Mouse (Mus musculus): ENCODE results near the gene Fastkd5. TPM values are rescaled to one million over a fixed set of nuclear protein-coding genes. Genes with fewer than 3 reads are reported as not detected.
"Not testable (repeated sequence)": the region's sequence is repeated elsewhere in the genome, so short reads cannot be mapped to it uniquely, and the experiment has no call there.

Gene Fastkd5
- polyA plus RNA-seq, 1 experiment from 2014 or later, result 9.5 TPM

- Histone ChIP-seq H3K4me3 (replicated peaks) (no peak overlapping the region), H3K27me3 (replicated peaks) (no peaks in the 10 kb centered on the region), H3K27ac (replicated peaks) (no peak overlapping the region), H3K36me3 (peaks cover 18% of the 10 kb centered on the region), H3K4me2 (no peak overlapping the region), H3K9ac (replicated peaks) (no peak overlapping the region), H3K9me3 (replicated peaks) (no peaks in the 10 kb centered on the region), H3K4me1 (no peaks in the 10 kb centered on the region)
- ATAC-seq (ENCODE audit: low FRiP score), result no peak
- WGBS, result 59% methylated on average over 4 of the region's 4 CpGs
These were observed 40.7 kb downstream of the Fastkd5 start for GRCm38 (mm10) chr2:130589157-130589556.

- no peak for ATAC-seq (ENCODE audit: low FRiP score)
- H3K36me3 ChIP-seq, result peaks cover 18% of the 10 kb centered on the region
- H3K27me3 ChIP-seq (replicated peaks), result 0 out of 2 replicates have a peak, but pooled peaks cover 8% of the 10 kb centered on the region
- H3K9me3 ChIP-seq (replicated peaks), result no peaks in the 10 kb centered on the region
- no peaks in the 10 kb centered on the region for H3K4me1 ChIP-seq
- 87% methylated on average over 2 of the region's 2 CpGs for WGBS
- no peak overlapping the region for H3K4me3 ChIP-seq (replicated peaks)
- no peak overlapping the region for H3K4me2 ChIP-seq
- H3K9ac ChIP-seq (replicated peaks), result no peak overlapping the region
- no peak overlapping the region for H3K27ac ChIP-seq (replicated peaks)
These were observed 41.5 kb downstream of the Fastkd5 start for GRCm38 (mm10) chr2:130588373-130588772.

- peaks cover 30% of the 10 kb centered on the region for H3K27me3 ChIP-seq (replicated peaks)
- H3K36me3 ChIP-seq, result peaks cover 10% of the 10 kb centered on the region
- H3K4me2 ChIP-seq, result no peak overlapping the region
- H3K27ac ChIP-seq (replicated peaks), result no peak overlapping the region
- peaks cover 1% of the 10 kb centered on the region for H3K4me1 ChIP-seq
- H3K9me3 ChIP-seq (replicated peaks), result no peaks in the 10 kb centered on the region
- no peak overlapping the region for H3K4me3 ChIP-seq (replicated peaks)
- WGBS, result 88% methylated on average over 6 of the region's 6 CpGs
- no peak for ATAC-seq (ENCODE audit: low FRiP score)
- H3K9ac ChIP-seq (replicated peaks), result no peak overlapping the region
These were observed 43.8 kb downstream of the Fastkd5 start for GRCm38 (mm10) chr2:130586016-130586415.

- H3K9ac ChIP-seq (replicated peaks), result no peak overlapping the region
- no peak overlapping the region for H3K4me3 ChIP-seq (replicated peaks)
- no peaks in the 10 kb centered on the region for H3K9me3 ChIP-seq (replicated peaks)
- 81% methylated on average over 10 of the region's 10 CpGs for WGBS
- peaks cover 15% of the 10 kb centered on the region for H3K4me1 ChIP-seq
- H3K36me3 ChIP-seq, result no peaks in the 10 kb centered on the region
- H3K4me2 ChIP-seq, result no peak overlapping the region
- H3K27me3 ChIP-seq (replicated peaks), result peaks cover 50% of the 10 kb centered on the region
- no peak overlapping the region for H3K27ac ChIP-seq (replicated peaks)
- ATAC-seq (ENCODE audit: low FRiP score), result no peak
These were observed 45.8 kb downstream of the Fastkd5 start for GRCm38 (mm10) chr2:130583902-130584560.

- Histone ChIP-seq H3K27ac (replicated peaks) (no peak within 1 kb of the TSS), H3K4me2 (peak within 1 kb of the TSS; percentile 54; the same call in 1 of the 2 replicates), H3K4me1 (peaks cover 18% of the 10 kb centered on the region), H3K9ac (replicated peaks) (no peak within 1 kb of the TSS), H3K36me3 (no peaks in the 10 kb centered on the region), H3K9me3 (replicated peaks) (no peaks in the 10 kb centered on the region), H3K27me3 (replicated peaks) (peaks cover 64% of the 10 kb centered on the region), H3K4me3 (replicated peaks) (no peak within 1 kb of the TSS)
- no peak for ATAC-seq (ENCODE audit: low FRiP score)
- WGBS, result 37% methylated on average over 10 of the region's 10 CpGs
These were observed 47.3 kb downstream of the Fastkd5 start, which contains the start of gene Avp for GRCm38 (mm10) chr2:130582552-130582951. Gene Avp, minus strand, starts transcription at chr2:130582554.

GRCm38 (mm10) chr2:130581201-130581600, 48.6 kb downstream of the Fastkd5 start:
- peaks cover 28% of the 10 kb centered on the region for H3K4me1 ChIP-seq
- H3K36me3 ChIP-seq, result no peaks in the 10 kb centered on the region
- no peaks in the 10 kb centered on the region for H3K9me3 ChIP-seq (replicated peaks)
- peak overlapping the region; percentile 32 for H3K4me3 ChIP-seq (replicated peaks)
- no peak for ATAC-seq (ENCODE audit: low FRiP score)
- no peak overlapping the region for H3K9ac ChIP-seq (replicated peaks)
- peaks cover 77% of the 10 kb centered on the region for H3K27me3 ChIP-seq (replicated peaks)
- WGBS, result 3% methylated on average over 16 of the region's 16 CpGs
- H3K27ac ChIP-seq (replicated peaks), result no peak overlapping the region
- H3K4me2 ChIP-seq, result peak overlapping the region; percentile 54

- Histone ChIP-seq H3K4me2 (no peak overlapping the region), H3K27ac (replicated peaks) (no peak overlapping the region), H3K27me3 (replicated peaks) (peaks cover 91% of the 10 kb centered on the region), H3K9ac (replicated peaks) (no peak overlapping the region), H3K36me3 (no peaks in the 10 kb centered on the region), H3K9me3 (replicated peaks) (no peaks in the 10 kb centered on the region), H3K4me1 (peaks cover 31% of the 10 kb centered on the region), H3K4me3 (replicated peaks) (no peak overlapping the region)
- 6% methylated on average over 8 of the region's 8 CpGs for WGBS
- ATAC-seq (ENCODE audit: low FRiP score), result no peak
These were observed 50.0 kb downstream of the Fastkd5 start for GRCm38 (mm10) chr2:130579791-130580190.

- Histone ChIP-seq H3K9ac (replicated peaks) (no peak overlapping the region), H3K4me1 (peaks cover 31% of the 10 kb centered on the region), H3K27me3 (replicated peaks) (peaks cover 86% of the 10 kb centered on the region), H3K27ac (replicated peaks) (no peak overlapping the region), H3K4me2 (no peak overlapping the region), H3K9me3 (replicated peaks) (no peaks in the 10 kb centered on the region), H3K4me3 (replicated peaks) (no peak overlapping the region), H3K36me3 (no peaks in the 10 kb centered on the region)
- ATAC-seq (ENCODE audit: low FRiP score), result no peak
- WGBS, result 5% methylated on average over 11 of the region's 11 CpGs
These were observed 51.7 kb downstream of the Fastkd5 start for GRCm38 (mm10) chr2:130578148-130578547.

GRCm38 (mm10) chr2:130577632-130578031, 52.2 kb downstream of the Fastkd5 start:
- no peak; the same call in 1 of the 2 replicates for ATAC-seq (ENCODE audit: low FRiP score)
- H3K27me3 ChIP-seq (replicated peaks), result peaks cover 82% of the 10 kb centered on the region
- H3K9me3 ChIP-seq (replicated peaks), result no peaks in the 10 kb centered on the region
- H3K4me2 ChIP-seq, result peak overlapping the region; percentile 27
- H3K27ac ChIP-seq (replicated peaks), result no peak overlapping the region
- 3% methylated on average over 12 of the region's 12 CpGs for WGBS
- H3K4me1 ChIP-seq, result peaks cover 31% of the 10 kb centered on the region
- H3K4me3 ChIP-seq (replicated peaks), result 0 out of 2 replicates have a peak overlapping the region, but pooled peaks have one; percentile 2
- H3K9ac ChIP-seq (replicated peaks), result no peak overlapping the region
- no peaks in the 10 kb centered on the region for H3K36me3 ChIP-seq

- Histone ChIP-seq H3K9ac (replicated peaks) (no peak overlapping the region), H3K4me2 (peak overlapping the region; percentile 54)
- WGBS, result 3% methylated on average over 9 of the region's 9 CpGs
These were observed 52.8 kb downstream of the Fastkd5 start for GRCm38 (mm10) chr2:130577021-130577420.

GRCm38 (mm10) chr2:130576564-130576963, 53.3 kb downstream of the Fastkd5 start:
- H3K27ac ChIP-seq (replicated peaks); H3K36me3 ChIP-seq; H3K9me3 ChIP-seq (replicated peaks); ATAC-seq (ENCODE audit: low FRiP score): not testable (repeated sequence)
- H3K4me3 ChIP-seq (replicated peaks), result peak overlapping the region; percentile 29
- H3K27me3 ChIP-seq (replicated peaks), result peaks cover 71% of the 10 kb centered on the region
- peak overlapping the region; percentile 54 for H3K4me2 ChIP-seq
- peak overlapping the region; percentile 17 for H3K9ac ChIP-seq (replicated peaks)
- peaks cover 31% of the 10 kb centered on the region for H3K4me1 ChIP-seq
- WGBS, result under 1% methylated on average over 28 of the region's 32 CpGs

More at GRCm38 (mm10) chr2:130577021-130577420, 52.8 kb downstream of the Fastkd5 start:
- peak overlapping the region; percentile 29 for H3K4me3 ChIP-seq (replicated peaks)
- peaks cover 31% of the 10 kb centered on the region for H3K4me1 ChIP-seq
- H3K27me3 ChIP-seq (replicated peaks), result peaks cover 76% of the 10 kb centered on the region
- H3K27ac ChIP-seq (replicated peaks), result no peak overlapping the region
- no peak for ATAC-seq (ENCODE audit: low FRiP score)
- H3K36me3 ChIP-seq, result no peaks in the 10 kb centered on the region
- no peaks in the 10 kb centered on the region for H3K9me3 ChIP-seq (replicated peaks)

GRCm38 (mm10) chr2:130575873-130576272, 54.0 kb downstream of the Fastkd5 start, which contains the start of gene Oxt:
Gene Oxt, plus strand, starts transcription at chr2:130576173.
- Histone ChIP-seq H3K27me3 (replicated peaks) (peaks cover 64% of the 10 kb centered on the region), H3K4me1 (peaks cover 28% of the 10 kb centered on the region), H3K4me2 (peak within 1 kb of the TSS; percentile 54), H3K9ac (replicated peaks) (peak within 1 kb of the TSS; percentile 17), H3K36me3 (no peaks in the 10 kb centered on the region), H3K4me3 (replicated peaks) (peak within 1 kb of the TSS; percentile 29), H3K27ac (replicated peaks) (no peak within 1 kb of the TSS), H3K9me3 (replicated peaks) (no peaks in the 10 kb centered on the region)
- no peak for ATAC-seq (ENCODE audit: low FRiP score)
- WGBS, result 43% methylated on average over 9 of the region's 9 CpGs

Data from neural tube, embryonic 15.5 days (tissue).